Mouse (Mus musculus) lung, adult 2 months (tissue): ENCODE results near the gene Mllt3.

Experiments
- CTCF ChIP-seq: fragments of 200-500 bp; IDR thresholded peaks from 2 replicates; pipeline ENCODE4 v1.5.1; 2011; ENCODE audit warnings: mild to moderate bottlenecking, low read length, control low read depth; ENCODE audit not compliant: insufficient read depth
- POLR2A ChIP-seq: fragments of 200-500 bp; IDR thresholded peaks from 2 replicates; pipeline ENCODE4 v1.6.1; 2011; ENCODE audit warnings: low read depth, mild to moderate bottlenecking, control low read depth, low read length, borderline replicate concordance; ENCODE audit errors: extremely low read depth

DNA sequence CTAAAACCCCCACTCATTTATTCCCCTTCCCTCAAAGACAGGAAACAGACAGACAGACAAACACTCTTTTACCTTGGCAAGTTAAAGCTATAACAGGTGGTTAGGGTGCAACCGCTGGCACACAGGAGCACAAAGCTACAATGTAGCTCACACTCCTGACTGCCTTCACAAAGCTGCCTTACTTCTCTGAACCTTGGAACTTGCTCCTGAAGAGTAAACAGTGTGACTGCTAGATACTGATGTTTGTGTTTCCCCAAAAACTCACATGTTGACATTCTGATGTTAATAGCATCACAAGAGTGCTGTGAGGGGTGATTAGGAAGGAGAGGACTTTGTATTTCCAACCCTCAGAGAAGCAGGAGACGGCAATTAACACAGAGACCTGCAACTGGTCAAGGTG, 151.6 kb downstream of the Mllt3 start:
- TF ChIP-seq POLR2A (no peak), CTCF (no peak)
